Mouse (Mus musculus) cerebellum, adult 9-11 months (tissue): Measurements from ENCODE around the gene Cyb5r2.

ENCODE experiments used
- DNase-seq: peaks from one replicate; pipeline ENCODE4 v3.0.0; 2022

Gene Cyb5r2

GRCm38 (mm10) chr7:107720771-107721170 lies 37.1 kb downstream of the Cyb5r2 start:
- no peak for DNase-seq

GRCm38 (mm10) chr7:107714067-107714466 lies 43.8 kb downstream of the Cyb5r2 start:
- DNase-seq, result no peak

DNA sequence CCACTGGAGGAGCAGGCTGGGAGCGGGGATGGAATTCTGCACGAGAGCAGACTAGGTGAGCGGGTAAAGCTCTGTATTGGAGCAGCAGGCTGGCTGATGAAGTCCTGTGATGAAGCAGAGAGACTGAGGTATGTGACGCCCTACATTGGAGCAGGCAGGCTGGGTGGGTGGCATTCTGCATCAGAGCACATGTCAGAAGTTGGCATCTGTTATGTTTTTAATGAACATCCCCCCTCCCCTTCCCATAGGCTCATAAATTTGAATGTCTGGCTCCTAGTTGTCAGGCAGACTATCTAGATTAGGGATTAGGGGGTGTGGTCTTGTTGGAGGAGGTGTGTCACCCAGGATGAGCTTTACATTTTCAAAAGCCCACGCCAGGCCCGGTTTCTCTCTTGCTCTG lies 45.1 kb downstream of the Cyb5r2 start:
- DNase-seq, result no peak

DNA sequence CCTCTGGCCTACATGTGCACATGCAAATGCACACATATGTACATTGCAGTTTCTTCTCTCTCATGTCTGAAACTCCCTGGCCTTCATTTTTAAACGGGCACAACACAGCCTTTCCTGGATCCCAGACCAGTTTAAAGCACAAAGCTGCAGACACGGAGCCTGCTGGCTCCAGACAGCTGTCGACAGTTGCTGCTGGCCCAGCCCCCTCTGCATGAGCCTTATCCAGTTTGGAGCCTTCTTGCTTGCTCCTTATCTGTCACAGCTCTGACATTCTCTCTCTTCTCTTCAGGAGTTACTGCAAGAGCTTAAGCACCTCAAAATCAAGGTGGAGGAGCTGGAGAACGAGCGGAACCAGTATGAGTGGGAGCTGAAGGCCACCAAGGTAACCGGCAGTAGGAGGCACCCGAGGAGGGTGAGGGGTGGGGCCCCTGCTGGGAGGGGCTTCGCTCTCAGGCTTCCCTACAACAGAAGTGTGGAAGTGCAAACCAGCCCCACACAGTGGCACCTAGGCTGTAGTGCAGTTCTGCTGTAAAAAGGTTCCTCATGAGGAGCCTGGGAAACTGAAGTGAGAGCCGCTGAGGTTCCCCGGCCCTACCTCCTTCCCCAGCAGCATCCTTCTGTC lies 49.2 kb downstream of the Cyb5r2 start:
- DNase-seq, result peak; percentile 15

DNA sequence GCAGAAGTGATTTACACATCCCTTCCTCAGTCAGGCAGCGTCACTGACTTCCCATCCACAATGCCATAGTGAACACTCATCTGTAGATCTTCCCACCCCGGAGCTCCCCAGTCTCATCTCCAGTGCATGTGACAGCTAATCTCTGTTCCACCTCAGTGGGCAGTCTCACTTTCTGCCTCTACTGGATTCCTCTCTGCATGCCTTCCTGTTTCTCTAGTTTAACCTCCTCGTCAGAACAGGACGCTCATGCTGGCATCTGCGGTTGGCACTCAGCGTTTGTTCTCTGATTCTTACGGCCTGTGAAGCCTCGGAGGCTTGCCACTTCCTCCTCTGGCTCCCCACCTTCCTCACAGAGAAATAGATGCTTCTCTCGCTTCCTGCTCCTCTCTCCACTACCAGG lies 50.2 kb downstream of the Cyb5r2 start:
- DNase-seq, result no peak

- DNase-seq, result no peak
Measured at GRCm38 (mm10) chr7:107705941-107706340, 51.9 kb downstream of the Cyb5r2 start.

GRCm38 (mm10) chr7:107702461-107703380 lies 55.1 kb downstream of the Cyb5r2 start:
- DNase-seq, result no peak

DNA sequence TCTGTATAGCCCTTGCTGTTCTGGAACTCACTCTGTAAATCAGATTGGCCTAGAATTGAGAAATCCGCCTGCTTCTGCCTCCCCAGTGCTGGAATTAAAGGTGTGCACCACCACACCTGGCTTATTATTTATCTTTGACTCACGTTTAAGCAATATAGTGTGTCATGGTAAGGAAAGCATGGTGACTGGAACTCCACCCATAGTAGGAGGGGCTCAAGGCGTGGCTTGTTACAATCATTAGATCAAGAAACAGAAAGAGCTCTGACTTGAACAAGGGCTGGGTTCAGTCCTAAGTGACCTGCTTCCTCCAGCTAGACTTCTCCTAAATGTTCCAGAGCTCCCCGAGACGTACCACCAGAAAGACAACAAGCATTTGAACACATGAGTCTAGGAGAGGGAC lies 57.2 kb downstream of the Cyb5r2 start:
- DNase-seq, result no peak

GRCm38 (mm10) chr7:107699926-107700325 lies 57.9 kb downstream of the Cyb5r2 start:
- no peak for DNase-seq
